Mouse (Mus musculus) brain, embryonic 14.5 days (tissue): ENCODE measurements around the gene Dock1.

ENCODE experiments used
- CTCF ChIP-seq: fragments of 200-500 bp; IDR thresholded peaks from 2 replicates; pipeline ENCODE4 v1.5.1; 2012; ENCODE audit warnings: inconsistent platforms, mild to moderate bottlenecking, moderate library complexity, borderline replicate concordance; ENCODE audit not compliant: insufficient read depth, insufficient read length; ENCODE audit errors: extremely low read depth
- POLR2A ChIP-seq: fragments of 200-500 bp; IDR thresholded peaks from 2 replicates; pipeline ENCODE4 v1.6.1; 2012; ENCODE audit warnings: mild to moderate bottlenecking, inconsistent platforms, borderline replicate concordance; ENCODE audit not compliant: poor library complexity, insufficient read depth, insufficient read length, severe bottlenecking; ENCODE audit errors: extremely low read depth

- TF ChIP-seq POLR2A (no peak), CTCF (no peak)
These were observed 22.9 kb downstream of the Dock1 start for GRCm38 (mm10) chr7:134693325-134693724.
